ENCODE assay signal across 9 mouse cellular contexts in the genomic region with DNA sequence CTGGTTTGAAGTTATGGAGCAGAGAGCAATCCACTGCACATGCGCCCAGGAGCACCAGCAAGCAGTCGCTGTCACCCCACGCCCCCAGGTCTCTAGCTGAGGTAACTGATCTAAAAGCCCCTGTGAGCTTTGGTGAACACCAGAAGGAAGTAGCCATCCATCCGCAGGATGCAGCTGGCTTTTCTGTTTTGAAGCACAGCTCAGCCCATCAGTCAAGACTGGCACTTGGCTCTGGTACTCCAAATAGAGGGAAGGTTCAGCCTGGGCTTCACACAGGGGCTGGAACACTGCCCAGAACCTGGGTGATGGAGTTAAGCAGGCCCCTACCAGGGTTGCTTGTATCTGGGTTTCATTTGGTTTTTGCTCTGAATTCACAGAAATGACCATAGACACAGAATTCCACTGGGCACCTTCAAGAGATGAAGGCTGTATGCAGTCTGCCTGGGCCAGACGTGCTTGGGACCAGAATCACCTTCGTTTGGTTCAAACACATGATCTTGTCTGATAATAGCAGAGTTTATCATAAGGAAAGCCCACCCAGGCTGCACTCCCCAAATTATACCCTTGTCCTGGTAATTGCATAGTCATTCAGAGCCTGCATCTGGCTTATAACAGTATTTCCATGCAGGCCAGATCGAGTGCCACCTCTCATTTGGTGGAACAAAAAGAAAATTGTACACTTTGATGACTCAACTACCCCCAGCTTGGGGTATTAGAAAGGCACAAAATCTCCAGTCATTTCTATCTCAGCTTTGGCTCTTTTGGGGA. TPM values are rescaled to one million over a fixed set of nuclear protein-coding genes. Genes with fewer than 3 reads are reported as not detected.
DNase-seq lines count a peak whose midpoint lies in the region; ATAC-seq lines count a peak whose summit lies in the region.
"Had no signal": no experiment of that assay in that cellular context is flagged by ENCODE, and none has a peak within 500 bp of the region (broad histone marks: within the 10 kb centered on the region; RNA-seq: fewer than 3 reads in every experiment).

No protein-coding gene starts in this region.

- H3K4me2 ChIP-seq in embryonic facial prominence, embryonic 14.5 days (ENCODE audit: low read depth, low read length): no peak overlapping the region
- H3K4me2 ChIP-seq in intestine, embryonic 15.5 days (replicated peaks): no peak overlapping the region

- peaks cover 3% of the 10 kb centered on the region; the same call in 1 of the 2 replicates for H3K4me1 ChIP-seq in embryonic facial prominence, embryonic 14.5 days (ENCODE audit: control insufficient read depth, insufficient read depth, low read length)
- peaks cover 9% of the 10 kb centered on the region; the same call in 1 of the 2 replicates for H3K4me1 ChIP-seq in embryonic facial prominence, embryonic 10.5 days
- peaks cover 5% of the 10 kb centered on the region; the same call in 1 of the 2 replicates for H3K4me1 ChIP-seq in intestine, embryonic 15.5 days (replicated peaks)

- no peaks in the 10 kb centered on the region for H3K9me3 ChIP-seq in embryonic facial prominence, embryonic 14.5 days (ENCODE audit: control insufficient read depth, low read length)
- H3K9me3 ChIP-seq in embryonic facial prominence, embryonic 10.5 days: no peaks in the 10 kb centered on the region
- no peaks in the 10 kb centered on the region for H3K9me3 ChIP-seq in intestine, embryonic 15.5 days

- no peak overlapping the region for H3K4me3 ChIP-seq in embryonic facial prominence, embryonic 14.5 days (ENCODE audit: low read depth, low read length)
- no peak overlapping the region for H3K4me3 ChIP-seq in embryonic facial prominence, embryonic 10.5 days
- H3K4me3 ChIP-seq in intestine, embryonic 15.5 days (replicated peaks): no peak overlapping the region

- H3K36me3 ChIP-seq in embryonic facial prominence, embryonic 14.5 days (ENCODE audit: control insufficient read depth, insufficient read depth, low read length): no peaks in the 10 kb centered on the region
- H3K36me3 ChIP-seq in embryonic facial prominence, embryonic 10.5 days (replicated peaks): no peaks in the 10 kb centered on the region
- no peaks in the 10 kb centered on the region for H3K36me3 ChIP-seq in intestine, embryonic 15.5 days

- WGBS in embryonic facial prominence, embryonic 14.5 days: 60% methylated on average over 7 of the region's 7 CpGs
- WGBS in embryonic facial prominence, embryonic 10.5 days: 79% methylated on average over 7 of the region's 7 CpGs
- WGBS in intestine, embryonic 15.5 days: 53% methylated on average over 7 of the region's 7 CpGs

- H3K27ac ChIP-seq in embryonic facial prominence, embryonic 14.5 days (replicated peaks; ENCODE audit: low read depth, low read length): no peak overlapping the region
- H3K27ac ChIP-seq in embryonic facial prominence, embryonic 10.5 days (replicated peaks): no peak overlapping the region
- H3K27ac ChIP-seq in intestine, embryonic 15.5 days: peak overlapping the region; percentile 19; the same call in 1 of the 2 replicates

- intact Hi-C loops in left cerebral cortex, postnatal 14 days (cut with DNase I): no loop called here
- intact Hi-C loops in left cerebral cortex, postnatal 25 days (cut with DNase I): no loop called here

- ATAC-seq in embryonic facial prominence, embryonic 14.5 days (ENCODE audit: low read depth): peak; percentile 44; the same call in 1 of the 2 replicates
- ATAC-seq in intestine, embryonic 15.5 days: no peak

- DNase-seq in embryonic facial prominence, embryonic 14.5 days (ENCODE audit: low spot score): peak; percentile 76
- DNase-seq in embryonic facial prominence, embryonic 10.5 days (ENCODE audit: low spot score): no peak
- peak; percentile 52 to 65 for DNase-seq in left cerebral cortex, postnatal 14 days (ENCODE audit: low spot score in 2 of 2)
- DNase-seq in left cerebral cortex, postnatal 25 days (ENCODE audit: low spot score in 2 of 2): no peak
- DNase-seq in A20 (ENCODE audit: low read depth, low spot score): peak; percentile 9
- DNase-seq in spleen, adult 12 weeks (ENCODE audit: low spot score): no peak
- no peak for DNase-seq in gastrocnemius, postnatal 10 days
- DNase-seq: cerebellum, adult 2 months had no signal

- no peak overlapping the region for H3K9ac ChIP-seq in embryonic facial prominence, embryonic 14.5 days (ENCODE audit: low read depth, low read length)
- no peak overlapping the region for H3K9ac ChIP-seq in intestine, embryonic 15.5 days

- H3K27me3 ChIP-seq in embryonic facial prominence, embryonic 14.5 days (replicated peaks; ENCODE audit: control insufficient read depth, insufficient read depth, low read length): no peaks in the 10 kb centered on the region
- no peaks in the 10 kb centered on the region for H3K27me3 ChIP-seq in embryonic facial prominence, embryonic 10.5 days (replicated peaks; ENCODE audit: low read depth, poor library complexity, severe bottlenecking)
- no peaks in the 10 kb centered on the region for H3K27me3 ChIP-seq in intestine, embryonic 15.5 days (replicated peaks)

RNA-seq across cellular contexts. Expression of gene Rhob, which starts 27.0 kb away (rescaled TPM):
- 72.8 and 76.8 TPM in 2 replicates for polyA plus RNA-seq in embryonic facial prominence, embryonic 14.5 days (2014; fragmentation: Nextera tagmentation; extraction: Ambion mirVana)
- polyA plus RNA-seq in embryonic facial prominence, embryonic 10.5 days (2016; fragmentation: Nextera tagmentation; extraction: Ambion mirVana): 24.8 and 26.4 TPM in 2 replicates
- 100 to 1,000 TPM; 287 to 352 TPM for total RNA-seq in left cerebral cortex, postnatal 14 days (2021)
- 100 to 1,000 TPM; 274 to 298 TPM for total RNA-seq in left cerebral cortex, postnatal 25 days (2021)
- 32.2 and 32.4 TPM in 2 replicates for polyA plus RNA-seq in intestine, embryonic 15.5 days (2015; fragmentation: Nextera tagmentation; extraction: Ambion mirVana)
- total RNA-seq in gastrocnemius, postnatal 10 days (2021): 10 to 100 TPM; 80.5 to 82.4 TPM

Comparison
In these comparisons a context has a peak if more than half of its experiments do, and no peak if none do; other contexts are left out.
1. DNase-seq: peak in embryonic facial prominence, embryonic 14.5 days (single experiment), left cerebral cortex, postnatal 14 days (2 of 2) and A20 (single experiment); none in embryonic facial prominence, embryonic 10.5 days (single experiment), left cerebral cortex, postnatal 25 days (0 of 2), spleen, adult 12 weeks (single experiment) and gastrocnemius, postnatal 10 days (single experiment).